Mouse (Mus musculus): ENCODE results near the gene Ifnar2. TPM values are rescaled to one million over a fixed set of nuclear protein-coding genes. Genes with fewer than 3 reads are reported as not detected.

Gene Ifnar2
- total and polyA plus RNA-seq, 3 experiments: 33.1 to 34.9 (median 34.5) TPM

DNA sequence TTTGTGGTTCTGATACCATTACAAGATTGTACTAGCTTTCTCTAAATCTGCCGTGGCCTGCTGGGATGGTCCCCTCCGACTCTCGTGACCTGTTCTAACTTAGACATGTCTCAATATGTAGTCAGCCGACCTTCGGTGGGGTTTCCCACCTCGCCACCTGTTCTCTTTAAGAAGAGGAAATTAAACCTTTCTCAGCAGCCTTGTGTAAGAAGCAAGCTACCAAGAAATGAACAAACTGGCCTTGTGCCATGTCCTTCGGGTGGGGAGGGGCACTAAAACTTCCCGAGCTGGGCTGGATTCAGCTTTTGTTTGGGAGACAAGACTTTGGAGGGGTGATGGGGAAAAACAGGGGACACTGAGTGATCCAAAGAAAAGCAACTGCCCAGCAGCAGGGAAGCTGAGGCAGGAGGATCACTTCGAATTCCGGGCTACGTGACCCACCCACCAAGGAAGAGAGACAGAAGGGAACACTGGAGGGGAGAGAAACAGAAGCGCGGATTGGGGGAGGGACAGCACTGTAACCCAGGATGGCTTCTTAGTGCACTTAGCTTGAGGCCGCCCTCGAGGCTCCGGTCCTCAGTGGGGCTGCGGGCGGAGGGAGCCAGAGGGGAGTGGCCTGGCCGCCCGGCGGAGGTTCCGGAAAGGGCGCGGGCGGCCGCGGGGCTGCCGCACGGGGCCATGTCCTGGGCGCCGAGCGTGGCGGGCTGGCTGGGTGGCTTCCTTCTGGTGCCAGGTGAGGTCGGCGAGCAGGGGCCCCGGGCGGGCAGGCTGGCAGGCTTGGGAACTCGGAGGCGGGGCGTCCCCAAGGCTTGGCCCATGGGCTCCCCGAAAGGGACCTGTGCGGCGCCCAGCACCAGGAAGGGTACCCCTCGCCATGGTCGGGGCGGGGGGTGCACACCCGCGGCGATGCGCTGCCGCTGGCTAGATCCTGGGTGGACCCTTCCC, 33.3 kb downstream of the Ifnar2 start, which contains the start of gene Il10rb (continued):
- no peak; the same call in 1 of the 2 replicates for TF ChIP-seq ZNF384 (IDR thresholded peaks at IDR 0.05; ENCODE audit: low read depth, low read length)

DNA sequence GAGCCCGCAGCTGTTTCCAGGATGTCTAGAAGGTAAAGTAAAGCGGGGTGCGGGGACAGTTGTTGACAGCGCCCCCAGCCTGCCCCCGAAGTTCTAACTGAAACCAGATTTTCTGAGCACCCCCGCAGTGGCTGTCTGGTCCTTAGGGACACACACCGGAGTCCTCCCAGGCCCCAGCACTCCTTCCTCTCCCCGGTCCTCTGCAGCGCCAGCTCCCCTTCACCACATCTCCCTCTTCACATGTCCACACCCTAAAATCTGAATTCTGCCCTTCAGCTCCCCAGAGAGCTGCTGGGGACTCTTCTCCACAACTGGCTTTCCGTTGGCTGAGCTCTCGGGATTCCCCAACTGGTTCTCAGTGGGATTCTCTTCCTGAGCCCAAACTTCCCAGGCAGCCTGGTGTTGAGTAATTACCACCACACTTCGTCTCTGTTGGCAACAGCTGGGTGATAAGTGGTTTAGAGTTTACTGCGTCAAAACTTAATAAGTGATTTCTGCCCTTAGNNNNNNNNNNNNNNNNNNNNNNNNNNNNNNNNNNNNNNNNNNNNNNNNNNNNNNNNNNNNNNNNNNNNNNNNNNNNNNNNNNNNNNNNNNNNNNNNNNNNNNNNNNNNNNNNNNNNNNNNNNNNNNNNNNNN, 34.1 kb downstream of the Ifnar2 start:
- DNase-seq (ENCODE audit: extremely low read depth): peak; percentile 90
- TF ChIP-seq MEF2A (IDR thresholded peaks at IDR 0.05; ENCODE audit: borderline replicate concordance, low read depth, low read length) (peak; percentile 84), TBP (conservative IDR thresholded peaks at IDR 0.05; ENCODE audit: low read depth, low read length) (0 out of 2 replicates have a peak, but pooled peaks have one; percentile 40), MYC (IDR thresholded peaks at IDR 0.05; ENCODE audit: low read depth, low read length) (peak; percentile 40; the same call in 1 of the 2 replicates), NRF1 (IDR thresholded peaks at IDR 0.05; ENCODE audit: low read depth, low read length) (no peak), POLR2AphosphoS2 (IDR thresholded peaks at IDR 0.05; ENCODE audit: low read depth, low read length) (no peak), RCOR1 (conservative IDR thresholded peaks at IDR 0.05; ENCODE audit: low read depth, low read length) (peak; percentile 75; the same call in 1 of the 2 replicates), SIN3A (IDR thresholded peaks at IDR 0.05; ENCODE audit: low read length) (peak; percentile 73; the same call in 1 of the 2 replicates), GABPA (IDR thresholded peaks at IDR 0.05; ENCODE audit: insufficient replicate concordance, low read depth, low read length) (no peak), IRF4 (IDR thresholded peaks at IDR 0.05; ENCODE audit: low read depth, low read length) (peak; percentile 83), UBTF (IDR thresholded peaks at IDR 0.05; ENCODE audit: low read depth, low read length) (no peak; the same call in 1 of the 2 replicates), CHD2 (IDR thresholded peaks at IDR 0.05; ENCODE audit: low read length) (peak; percentile 66; the same call in 1 of the 2 replicates), MAX (IDR thresholded peaks at IDR 0.05; ENCODE audit: low read length) (peak; percentile 56), RAD21 (IDR thresholded peaks at IDR 0.05; ENCODE audit: low read depth, low read length) (no peak; the same call in 1 of the 2 replicates), ELF1 (IDR thresholded peaks at IDR 0.05; ENCODE audit: low read depth, low read length) (no peak), MXI1 (IDR thresholded peaks at IDR 0.05; ENCODE audit: low read depth, low read length) (no peak; the same call in 1 of the 2 replicates), CHD1 (IDR thresholded peaks at IDR 0.05; ENCODE audit: low read depth, low read length) (peak; percentile 24; the same call in 1 of the 2 replicates), BHLHE40 (IDR thresholded peaks at IDR 0.05; ENCODE audit: low read depth, low read length) (peak; percentile 85), ETS1 (conservative IDR thresholded peaks at IDR 0.05; ENCODE audit: low read depth, low read length) (peak; percentile 98), USF2 (conservative IDR thresholded peaks at IDR 0.05; ENCODE audit: low read depth, low read length) (no peak), TCF12 (IDR thresholded peaks at IDR 0.05; ENCODE audit: low read depth, low read length) (peak; percentile 87), ZMIZ1 (IDR thresholded peaks at IDR 0.05; ENCODE audit: low read depth, low read length) (no peak), EP300 (IDR thresholded peaks at IDR 0.05; ENCODE audit: low read length) (peak; percentile 85), CTCF (conservative IDR thresholded peaks at IDR 0.05 in 1 of 2, IDR thresholded peaks at IDR 0.05 in 1 of 2; ENCODE audit: low read depth in 2 of 2, low read length in 2 of 2) (no peak; a peak in 1 of 4 replicates), E2F4 (IDR thresholded peaks at IDR 0.05; ENCODE audit: insufficient replicate concordance, low read depth, low read length) (no peak), ZNF384 (IDR thresholded peaks at IDR 0.05; ENCODE audit: low read depth, low read length) (no peak), USF1 (IDR thresholded peaks at IDR 0.05; ENCODE audit: low read depth, low read length) (no peak), ZC3H11A (IDR thresholded peaks at IDR 0.05; ENCODE audit: low read depth, low read length) (no peak), POLR2A (IDR thresholded peaks at IDR 0.05; ENCODE audit: low read depth, low read length) (no peak), ZKSCAN1 (IDR thresholded peaks at IDR 0.05; ENCODE audit: borderline replicate concordance, low read depth, low read length) (no peak), SMC3 (IDR thresholded peaks at IDR 0.05; ENCODE audit: low read depth, low read length) (peak; percentile 18), MAZ (IDR thresholded peaks at IDR 0.05; ENCODE audit: low read depth, low read length) (peak; percentile 61; the same call in 1 of the 2 replicates), JUND (conservative IDR thresholded peaks at IDR 0.05; ENCODE audit: low read depth, low read length) (no peak), JUN (IDR thresholded peaks at IDR 0.05; ENCODE audit: insufficient read depth, low read depth, low read length) (no peak), NELFE (IDR thresholded peaks at IDR 0.05; ENCODE audit: low read depth, low read length) (no peak; the same call in none of the 2 replicates)

More for the DNA sequence above, 34.1 kb downstream of the Ifnar2 start:
- Histone ChIP-seq H3K27ac (ENCODE audit: insufficient read depth, low read depth) (peak overlapping the region; percentile 92), H3K9me3 (replicated peaks; ENCODE audit: low read length) (no peaks in the 10 kb centered on the region), H3K4me1 (ENCODE audit: control insufficient read depth in 1 of 2, insufficient read depth in 2 of 2) (peaks cover 20 to 73% of the 10 kb centered on the region in 2 experiments), H3K4me2 (ENCODE audit: insufficient read depth, low read depth, poor library complexity, severe bottlenecking) (peak overlapping the region; percentile 98), H3K9ac (ENCODE audit: insufficient read depth, low read depth) (peak overlapping the region; percentile 88), H3K27me3 (replicated peaks) (no peaks in the 10 kb centered on the region), H3K79me2 (replicated peaks; ENCODE audit: control insufficient read depth, extremely low read depth, insufficient read depth, poor library complexity, severe bottlenecking) (peaks cover 4% of the 10 kb centered on the region), H3K4me3 (replicated peaks in 1 of 3; ENCODE audit: low read depth in 2 of 3, low read length in 2 of 3, poor library complexity in 1 of 3) (peak overlapping the region; percentile 50 to 83 (median 76)), H3K36me3 (replicated peaks in 1 of 2; ENCODE audit: control insufficient read depth in 1 of 2, insufficient read depth in 1 of 2, low read length in 1 of 2) (peaks cover 26 to 66% of the 10 kb centered on the region in 2 experiments)
- in situ Hi-C loops (cut with MboI; ENCODE audit: low pct_ligation_motif_present, low pct_unique_long_range_greater_than_20kb, low sequenced_read_pairs): no loop called here
- dilution Hi-C loops (cut with MboI; ENCODE audit: extremely low pct_ligation_motif_present, extremely low pct_unique_long_range_greater_than_20kb, low sequenced_read_pairs): no loop called here
